Mouse (Mus musculus) cerebellum, postnatal 10 days (tissue): ENCODE measurements at regions not wholly inside any gene's neighbourhood (a gene's known extent, or its start where the extent isn't known, plus 50 kb on each side); places are given as distances from the start of the nearest gene placed in this dataset.
A peak's percentile ranks its signal among the peaks of the same experiment; 100 is the strongest.

Experiments
- DNase-seq, 2 experiments: peaks; one replicate each; pipeline ENCODE4 v3.0.0; 2021; ENCODE audit warnings: mixed read lengths in 2 of 2

GRCm38 (mm10) chr7:95460889-95461288 lies 710.2 kb upstream of the Tenm4 start:
- DNase-seq, result no peak

GRCm38 (mm10) chr7:95465506-95465905 lies 705.5 kb upstream of the Tenm4 start:
- DNase-seq, result no peak

- no peak for DNase-seq
Measured at GRCm38 (mm10) chr7:95467028-95467427, 704.0 kb upstream of the Tenm4 start.

GRCm38 (mm10) chr7:95473892-95474291 lies 697.2 kb upstream of the Tenm4 start:
- DNase-seq, result peak; percentile 8 to 10

- DNase-seq, result no peak
Measured at GRCm38 (mm10) chr7:95480121-95480726, 690.8 kb upstream of the Tenm4 start.

GRCm38 (mm10) chr7:95489666-95490065 lies 681.4 kb upstream of the Tenm4 start:
- DNase-seq, result peak; percentile 78 to 86

- DNase-seq, result no peak
Measured at GRCm38 (mm10) chr7:95494793-95495192, 676.3 kb upstream of the Tenm4 start.

GRCm38 (mm10) chr7:95502959-95503358 lies 668.1 kb upstream of the Tenm4 start:
- peak in 1 of 2 experiments; percentile 3 for DNase-seq

- DNase-seq, result peak; percentile 1 to 9
Measured at GRCm38 (mm10) chr7:95547256-95547655, 623.8 kb upstream of the Tenm4 start.

- DNase-seq, result no peak
Measured at GRCm38 (mm10) chr7:95550099-95550498, 620.9 kb upstream of the Tenm4 start.

GRCm38 (mm10) chr7:95551798-95552387 lies 619.2 kb upstream of the Tenm4 start:
- no peak for DNase-seq

- no peak for DNase-seq
Measured at GRCm38 (mm10) chr7:95558589-95558988, 612.5 kb upstream of the Tenm4 start.

- no peak for DNase-seq
Measured at GRCm38 (mm10) chr7:95578633-95579032, 592.4 kb upstream of the Tenm4 start.

- DNase-seq, result no peak
Measured at GRCm38 (mm10) chr7:95581325-95581724, 589.7 kb upstream of the Tenm4 start.

- DNase-seq, result no peak
Measured at GRCm38 (mm10) chr7:95598339-95598738, 572.7 kb upstream of the Tenm4 start.

GRCm38 (mm10) chr7:95613736-95614135 lies 557.3 kb upstream of the Tenm4 start:
- no peak for DNase-seq

- DNase-seq, result peak; percentile 73 to 75
Measured at GRCm38 (mm10) chr7:95617370-95617769, 553.7 kb upstream of the Tenm4 start.

GRCm38 (mm10) chr7:95618170-95618569 lies 552.9 kb upstream of the Tenm4 start:
- DNase-seq, result no peak

GRCm38 (mm10) chr7:95620079-95620478 lies 551.0 kb upstream of the Tenm4 start:
- DNase-seq, result no peak

GRCm38 (mm10) chr7:95640683-95641082 lies 530.4 kb upstream of the Tenm4 start:
- DNase-seq, result no peak

GRCm38 (mm10) chr7:95674319-95674718 lies 496.7 kb upstream of the Tenm4 start:
- DNase-seq, result no peak

- DNase-seq, result no peak
Measured at GRCm38 (mm10) chr7:95682521-95682920, 488.5 kb upstream of the Tenm4 start.

- no peak for DNase-seq
Measured at GRCm38 (mm10) chr7:95687733-95688132, 483.3 kb upstream of the Tenm4 start.
